Mouse (Mus musculus): ENCODE measurements around the gene Slco1a4.

GRCm38 (mm10) chr6:141849051-141849450, 6.9 kb downstream of the Slco1a4 start:
- TF ChIP-seq CTCF (IDR thresholded peaks at IDR 0.05; ENCODE audit: extremely low read depth, insufficient read length, insufficient replicate concordance, low read depth, low read length) = no peak
- TF ChIP-seq POLR2A (IDR thresholded peaks at IDR 0.05; ENCODE audit: low read depth, low read length) = no peak
